Mouse (Mus musculus) thymus, adult 2 months (tissue): ENCODE measurements at regions not wholly inside any gene's neighbourhood (a gene's known extent, or its start where the extent isn't known, plus 50 kb on each side); places are given as distances from the start of the nearest gene placed in this dataset.

ENCODE experiments used
- CTCF ChIP-seq: fragments of 200-500 bp; IDR thresholded peaks from 2 replicates; pipeline ENCODE4 v1.5.1; 2012; ENCODE audit warnings: mild to moderate bottlenecking, control low read depth, low read length, moderate library complexity, borderline replicate concordance; ENCODE audit not compliant: control insufficient read depth, poor library complexity, insufficient read depth; ENCODE audit errors: extremely low read depth
- POLR2A ChIP-seq: fragments of 200-500 bp; IDR thresholded peaks from 2 replicates; pipeline ENCODE4 v1.6.1; 2012; ENCODE audit warnings: mild to moderate bottlenecking, low read length, control low read depth, moderate library complexity; ENCODE audit not compliant: control insufficient read depth, poor library complexity, insufficient read depth; ENCODE audit errors: extremely low read depth

DNA sequence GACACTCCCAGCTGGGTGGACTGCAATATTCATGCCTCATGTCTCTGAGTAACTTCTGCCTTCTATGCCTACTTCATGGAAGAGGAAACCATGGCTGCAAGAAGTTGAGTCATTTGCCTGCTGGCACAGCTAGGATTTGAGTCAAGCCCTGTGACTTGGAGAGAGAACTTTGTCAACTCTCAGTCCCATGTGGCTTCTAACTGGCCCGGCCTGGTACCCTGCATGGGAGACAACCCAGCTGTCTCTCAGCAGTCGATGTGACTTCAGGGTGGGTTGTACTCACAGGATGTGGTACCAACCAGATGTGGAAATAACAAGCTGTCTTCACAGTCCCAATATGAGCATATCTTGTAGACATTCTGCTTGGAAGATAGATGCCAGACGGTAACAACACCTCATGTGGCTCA, 118.6 kb downstream of the 1810010D01Rik start:
- TF ChIP-seq POLR2A (no peak), CTCF (no peak)
